Comparison of ENCODE assay signal across 10 mouse cellular contexts in the genomic region with DNA sequence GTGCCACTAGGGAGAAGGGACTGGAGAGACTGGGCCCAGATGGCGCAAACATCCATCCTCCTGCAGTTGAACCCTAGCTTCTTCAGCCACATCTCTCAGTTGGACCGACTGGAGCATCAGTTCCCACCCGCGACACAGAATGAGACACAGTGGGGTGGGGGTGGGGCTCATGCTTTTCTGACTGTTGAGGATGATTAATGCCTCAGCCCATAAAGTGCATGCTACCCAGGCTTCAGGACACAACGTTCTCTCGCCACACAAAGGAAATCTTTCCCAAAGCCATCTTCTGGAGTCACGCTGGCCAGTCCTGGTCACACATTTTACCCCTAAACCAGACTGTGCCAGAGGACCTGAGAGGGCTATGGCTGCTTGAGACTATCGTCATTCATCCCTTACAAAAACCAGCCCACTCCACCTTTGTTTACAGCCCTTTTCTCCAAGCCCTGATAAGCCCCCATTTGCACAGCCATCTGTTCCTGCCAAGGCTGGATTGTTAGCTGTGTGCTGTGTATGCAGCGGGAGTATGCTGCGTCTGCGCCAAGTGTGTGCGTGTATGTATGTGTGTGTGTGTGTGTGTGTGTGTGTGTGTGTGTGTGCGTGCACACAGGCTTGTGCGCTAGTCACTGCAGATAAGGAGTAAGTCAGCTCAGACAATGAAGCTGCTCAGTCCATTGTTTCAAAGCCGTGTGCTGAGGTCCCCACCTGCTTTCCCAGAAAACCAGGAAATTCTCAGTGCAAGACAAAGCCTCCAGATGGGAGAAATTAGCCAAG. TPM values are rescaled to one million over a fixed set of nuclear protein-coding genes. Genes with fewer than 3 reads are reported as not detected.
DNase-seq lines count a peak whose midpoint lies in the region; ATAC-seq and TF ChIP-seq lines count a peak whose summit lies in the region.
"Had no signal": no experiment of that assay in that cellular context is flagged by ENCODE, and none has a peak within 500 bp of the region (broad histone marks: within the 10 kb centered on the region; RNA-seq: fewer than 3 reads in every experiment).

No protein-coding gene starts in this region.

- peak; percentile 55 for ATAC-seq in frontal cortex, adult (ENCODE audit: low TSS enrichment)
- ATAC-seq in hindbrain, embryonic 16.5 days: peak; percentile 95
- ATAC-seq in midbrain, embryonic 11.5 days (ENCODE audit: low FRiP score): peak; percentile 91
- ATAC-seq in stomach, postnatal 0 days (ENCODE audit: low FRiP score, low TSS enrichment): peak; percentile 83

- H3K27ac ChIP-seq in hindbrain, embryonic 16.5 days (ENCODE audit: low read depth, low read length): peak overlapping the region; percentile 69
- peak overlapping the region; percentile 93 for H3K27ac ChIP-seq in midbrain, embryonic 11.5 days (ENCODE audit: low read depth, low read length)
- H3K27ac ChIP-seq in stomach, postnatal 0 days (replicated peaks): no peak overlapping the region
- H3K27ac ChIP-seq: embryonic facial prominence, embryonic 15.5 days; macrophage had no signal

- H3K4me2 ChIP-seq in hindbrain, embryonic 16.5 days (ENCODE audit: low read length): peak overlapping the region; percentile 5; the same call in 1 of the 2 replicates
- H3K4me2 ChIP-seq in midbrain, embryonic 11.5 days: no peak overlapping the region
- H3K4me2 ChIP-seq in stomach, postnatal 0 days (replicated peaks; ENCODE audit: low read depth): no peak overlapping the region
- H3K4me2 ChIP-seq: embryonic facial prominence, embryonic 15.5 days had no signal

- H3K4me3 ChIP-seq in hindbrain, embryonic 16.5 days (ENCODE audit: low read length): no peak overlapping the region
- H3K4me3 ChIP-seq in midbrain, embryonic 11.5 days (ENCODE audit: low read depth, low read length): no peak overlapping the region
- no peak overlapping the region for H3K4me3 ChIP-seq in stomach, postnatal 0 days (ENCODE audit: low read depth, low read length)
- H3K4me3 ChIP-seq: embryonic facial prominence, embryonic 15.5 days had no signal

- peak overlapping the region; percentile 29; the same call in 1 of the 2 replicates for H3K9ac ChIP-seq in hindbrain, embryonic 16.5 days (ENCODE audit: low read depth, low read length)
- peak overlapping the region; percentile 54 for H3K9ac ChIP-seq in midbrain, embryonic 11.5 days (ENCODE audit: low read length)
- no peak overlapping the region for H3K9ac ChIP-seq in stomach, postnatal 0 days (ENCODE audit: low read length)
- H3K9ac ChIP-seq: embryonic facial prominence, embryonic 15.5 days had no signal

- WGBS in hindbrain, embryonic 16.5 days: 23% methylated on average over 15 of the region's 15 CpGs
- WGBS in midbrain, embryonic 11.5 days: 52% methylated on average over 15 of the region's 15 CpGs
- 23% methylated on average over 15 of the region's 15 CpGs for WGBS in stomach, postnatal 0 days

- no peaks in the 10 kb centered on the region for H3K27me3 ChIP-seq in hindbrain, embryonic 16.5 days (replicated peaks; ENCODE audit: control insufficient read depth, insufficient read depth, low read length)
- no peaks in the 10 kb centered on the region for H3K27me3 ChIP-seq in midbrain, embryonic 11.5 days (ENCODE audit: control insufficient read depth, insufficient read depth, low read length)
- H3K27me3 ChIP-seq in stomach, postnatal 0 days (ENCODE audit: control insufficient read depth, insufficient read depth, low read length): no peaks in the 10 kb centered on the region
- H3K27me3 ChIP-seq: embryonic facial prominence, embryonic 15.5 days had no signal

- TF ChIP-seq CTCF in stomach, postnatal 0 days (IDR thresholded peaks at IDR 0.05; ENCODE audit: low read depth): no peak

- no peak for TF ChIP-seq EP300 in stomach, postnatal 0 days (optimal IDR thresholded peaks at IDR 0.05)

- H3K4me1 ChIP-seq in hindbrain, embryonic 16.5 days (ENCODE audit: control insufficient read depth, insufficient read depth, low read depth, low read length): peaks cover 15% of the 10 kb centered on the region
- H3K4me1 ChIP-seq in midbrain, embryonic 11.5 days (ENCODE audit: control insufficient read depth, insufficient read depth, low read length): peaks cover 27% of the 10 kb centered on the region
- no peaks in the 10 kb centered on the region for H3K4me1 ChIP-seq in stomach, postnatal 0 days (replicated peaks; ENCODE audit: control insufficient read depth, insufficient read depth)
- H3K4me1 ChIP-seq: embryonic facial prominence, embryonic 15.5 days had no signal

- no peaks in the 10 kb centered on the region for H3K9me3 ChIP-seq in hindbrain, embryonic 16.5 days (ENCODE audit: control insufficient read depth, low read length)
- no peaks in the 10 kb centered on the region for H3K9me3 ChIP-seq in midbrain, embryonic 11.5 days (ENCODE audit: control insufficient read depth, low read length)
- H3K9me3 ChIP-seq in stomach, postnatal 0 days (ENCODE audit: control insufficient read depth, low read length): no peaks in the 10 kb centered on the region
- H3K9me3 ChIP-seq: embryonic facial prominence, embryonic 15.5 days had no signal

- no peak for DNase-seq in frontal cortex, postnatal 25 days (ENCODE audit: low spot score in 2 of 2)
- peak; percentile 36 for DNase-seq in embryo, embryonic 9.5 days (ENCODE audit: extremely low spot score)
- DNase-seq in midbrain, embryonic 11.5 days (ENCODE audit: low spot score, missing footprints): peak; percentile 94
- DNase-seq in stomach, postnatal 0 days (ENCODE audit: low spot score): peak; percentile 69
- DNase-seq in spleen, postnatal 14 days (ENCODE audit: low spot score in 2 of 2): no peak
- no peak for DNase-seq in urinary bladder, postnatal 25 days (ENCODE audit: low spot score)

- no peaks in the 10 kb centered on the region for H3K36me3 ChIP-seq in hindbrain, embryonic 16.5 days (ENCODE audit: control insufficient read depth, insufficient read depth, low read length)
- no peaks in the 10 kb centered on the region for H3K36me3 ChIP-seq in midbrain, embryonic 11.5 days (ENCODE audit: control insufficient read depth, insufficient read depth, low read length)
- H3K36me3 ChIP-seq in stomach, postnatal 0 days (ENCODE audit: control insufficient read depth, insufficient read depth, low read length): no peaks in the 10 kb centered on the region
- H3K36me3 ChIP-seq: embryonic facial prominence, embryonic 15.5 days had no signal

RNA-seq across cellular contexts. Expression of a gene that starts 18.1 kb away (rescaled TPM):
- 185 and 201 TPM in 2 replicates for polyA plus RNA-seq in hindbrain, embryonic 16.5 days (2015; fragmentation: Nextera tagmentation; extraction: Ambion mirVana)
- polyA plus RNA-seq in midbrain, embryonic 11.5 days (2014; fragmentation: Nextera tagmentation; extraction: Ambion mirVana): 97.4 and 103 TPM in 2 replicates
- 19.5 and 22.7 TPM in 2 replicates for polyA plus RNA-seq in stomach, postnatal 0 days (2015; fragmentation: Nextera tagmentation; extraction: Ambion mirVana)

RNA-seq across cellular contexts. Expression of a gene that starts 30.3 kb away (rescaled TPM):
- polyA plus RNA-seq in hindbrain, embryonic 16.5 days (2015; fragmentation: Nextera tagmentation; extraction: Ambion mirVana): 12.9 and 15.0 TPM in 2 replicates
- 14.3 and 15.6 TPM in 2 replicates for polyA plus RNA-seq in midbrain, embryonic 11.5 days (2014; fragmentation: Nextera tagmentation; extraction: Ambion mirVana)
- polyA plus RNA-seq in stomach, postnatal 0 days (2015; fragmentation: Nextera tagmentation; extraction: Ambion mirVana): 11.5 and 11.7 TPM in 2 replicates

Comparison
In these comparisons a context has a peak if more than half of its experiments do, and no peak if none do; other contexts are left out.
1. DNase-seq: peak in embryo, embryonic 9.5 days (single experiment), midbrain, embryonic 11.5 days (single experiment) and stomach, postnatal 0 days (single experiment); none in frontal cortex, postnatal 25 days (0 of 2), spleen, postnatal 14 days (0 of 2) and urinary bladder, postnatal 25 days (single experiment).
2. Peak in every context shown above with its lines, with median percentiles within 50 percentile points of each other: ATAC-seq.